Mouse (Mus musculus): ENCODE data around the gene Zfp882.

- TF ChIP-seq CTCF (IDR thresholded peaks at IDR 0.05; ENCODE audit: low read depth, low read length) = no peak
- TF ChIP-seq POLR2A (IDR thresholded peaks at IDR 0.05; ENCODE audit: insufficient read depth, low read length) = no peak
- no peak for TF ChIP-seq EP300 (IDR thresholded peaks at IDR 0.05; ENCODE audit: insufficient read depth, low read depth, low read length)
Observed at GRCm38 (mm10) chr8:71941776-71942175, 33.4 kb downstream of the Zfp882 start.

Data from ES-Bruce4 (cell line).